Mouse (Mus musculus) kidney, adult 2 months (tissue): Measurements from ENCODE around the gene Vmn2r75.
"Not testable (repeated sequence)": the region's sequence is repeated elsewhere in the genome, so short reads cannot be mapped to it uniquely, and the experiment has no call there.

Experiments used
- CTCF ChIP-seq: fragments of 200-500 bp; conservative IDR thresholded peaks from 2 replicates; pipeline ENCODE4 v1.5.1; 2011; ENCODE audit warnings: low read depth, mild to moderate bottlenecking, control low read depth, low read length, moderate library complexity, mixed read lengths; ENCODE audit not compliant: insufficient read depth, insufficient read length
- POLR2A ChIP-seq: fragments of 200-500 bp; IDR thresholded peaks from one replicate; pipeline ENCODE4 v1.6.1; 2011; ENCODE audit warnings: low read depth, low read length, control low read depth

DNA sequence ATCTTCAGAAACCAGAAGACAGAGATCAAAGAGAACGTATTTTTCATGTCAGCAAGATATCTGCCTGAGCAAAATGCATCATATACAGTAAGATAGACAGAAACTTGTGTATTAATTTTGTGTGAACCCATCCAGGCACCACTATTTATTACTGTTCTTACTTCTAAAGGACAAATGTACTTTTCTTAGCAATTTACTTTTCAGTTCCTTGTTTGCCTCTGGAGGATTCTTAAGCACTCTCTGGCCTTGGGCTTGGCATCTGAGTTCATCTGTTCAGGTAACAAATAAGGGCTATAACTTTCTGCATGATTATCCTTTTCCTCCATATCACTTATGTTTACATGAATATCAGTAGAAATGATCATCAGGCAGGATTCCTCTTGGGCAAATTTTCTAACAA, at the start of gene Vmn2r75:
- TF ChIP-seq POLR2A, CTCF: not testable (repeated sequence)
